Mouse (Mus musculus): ENCODE data around the gene Thap8. TPM values are rescaled to one million over a fixed set of nuclear protein-coding genes. Genes with fewer than 3 reads are reported as not detected.
A peak's percentile ranks its signal among the peaks of the same experiment; 100 is the strongest.

Gene Thap8
- polyA plus RNA-seq (2014; fragmentation: Nextera tagmentation; extraction: Ambion mirVana): not detected in 2 replicates

DNA sequence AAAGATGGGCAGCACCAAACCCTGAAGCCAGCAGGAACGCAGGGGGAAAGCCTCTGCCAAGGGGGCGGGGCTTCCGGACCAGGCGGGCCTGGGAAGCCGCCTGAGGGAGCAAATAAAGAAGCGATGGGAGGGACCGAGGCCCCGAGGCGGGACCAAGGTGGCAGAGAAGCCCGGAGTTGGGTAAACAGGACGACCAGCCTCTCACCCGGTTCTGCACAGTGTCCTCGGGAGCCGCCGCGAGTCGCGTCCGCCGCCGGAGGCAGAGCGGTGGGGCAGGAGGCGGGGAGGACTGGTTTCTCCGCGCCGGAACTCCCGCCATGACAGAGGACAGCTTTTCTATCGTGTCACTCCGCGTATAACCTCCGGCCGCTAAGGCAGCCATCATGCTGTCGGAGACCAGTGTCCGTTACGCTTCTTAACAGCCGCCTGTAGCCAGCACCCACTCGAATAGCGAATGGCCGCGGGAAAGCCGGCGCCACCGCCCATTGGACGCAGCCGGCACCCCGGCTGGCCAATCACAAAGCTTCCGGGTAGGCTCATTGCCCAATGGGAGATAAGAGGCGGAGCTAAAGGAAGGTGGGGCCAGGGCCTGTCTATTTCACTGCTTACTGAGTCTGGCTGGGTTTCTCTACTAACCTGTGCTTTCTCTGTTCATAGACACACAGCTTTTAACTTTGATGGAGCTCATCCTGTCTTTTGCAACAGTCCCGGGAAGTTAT is at the start of gene Thap8, which contains the start of gene Wdr62:
Thap8 (plus strand) TSS at position 144 of the 719 bp plus-strand sequence.
Wdr62 (minus strand) TSS at position 469 of the 719 bp plus-strand sequence.
- DNase-seq (ENCODE audit: low spot score) (peak; percentile 90), ATAC-seq (replicated peaks; ENCODE audit: low FRiP score) (peak; percentile 95)
- H3K27me3 ChIP-seq (replicated peaks; ENCODE audit: control insufficient read depth, insufficient read depth, low read length): no peaks in the 10 kb centered on the region

DNA sequence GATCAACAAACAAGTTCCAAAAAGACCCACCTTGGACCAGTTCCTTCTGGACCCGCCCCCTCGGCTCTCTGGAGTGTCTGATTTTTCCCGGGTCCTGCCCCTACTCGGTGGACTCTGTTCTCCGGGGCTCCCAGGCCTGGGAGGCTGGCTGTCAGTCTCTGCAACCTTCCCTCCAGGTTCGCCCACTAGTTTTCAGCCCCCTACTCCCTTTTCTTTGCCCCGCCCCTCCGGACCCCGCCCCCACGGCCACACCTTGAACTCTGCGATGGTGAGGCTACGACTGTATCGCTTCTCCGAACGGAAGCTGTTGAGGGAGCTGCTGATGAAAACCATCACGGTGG is 48.6 kb upstream of the Thap8 start:
- peak overlapping the region; percentile 79 for H3K4me3 ChIP-seq (ENCODE audit: low read depth, low read length)
- H3K36me3 ChIP-seq (ENCODE audit: control insufficient read depth, insufficient read depth, low read length): peaks cover 6% of the 10 kb centered on the region; the same call in 1 of the 2 replicates

More for the DNA sequence above, at the start of gene Thap8, which contains the start of gene Wdr62:
- Histone ChIP-seq H3K4me2 (peak within 1 kb of the TSS; percentile 99), H3K4me3 (ENCODE audit: low read depth, low read length) (peak within 1 kb of the TSS; percentile 87), H3K9ac (ENCODE audit: low read depth, low read length) (peak within 1 kb of the TSS; percentile 88), H3K36me3 (ENCODE audit: control insufficient read depth, insufficient read depth, low read length) (0 out of 2 replicates have a peak, but pooled peaks cover under 1% of the 10 kb centered on the region), H3K4me1 (replicated peaks; ENCODE audit: control insufficient read depth, insufficient read depth, low read length) (peaks cover 11% of the 10 kb centered on the region), H3K27ac (ENCODE audit: low read depth, low read length) (peak within 1 kb of the TSS; percentile 98), H3K9me3 (ENCODE audit: control insufficient read depth, low read length) (no peaks in the 10 kb centered on the region)
- WGBS: under 1% methylated on average over 48 of the region's 49 CpGs

DNA sequence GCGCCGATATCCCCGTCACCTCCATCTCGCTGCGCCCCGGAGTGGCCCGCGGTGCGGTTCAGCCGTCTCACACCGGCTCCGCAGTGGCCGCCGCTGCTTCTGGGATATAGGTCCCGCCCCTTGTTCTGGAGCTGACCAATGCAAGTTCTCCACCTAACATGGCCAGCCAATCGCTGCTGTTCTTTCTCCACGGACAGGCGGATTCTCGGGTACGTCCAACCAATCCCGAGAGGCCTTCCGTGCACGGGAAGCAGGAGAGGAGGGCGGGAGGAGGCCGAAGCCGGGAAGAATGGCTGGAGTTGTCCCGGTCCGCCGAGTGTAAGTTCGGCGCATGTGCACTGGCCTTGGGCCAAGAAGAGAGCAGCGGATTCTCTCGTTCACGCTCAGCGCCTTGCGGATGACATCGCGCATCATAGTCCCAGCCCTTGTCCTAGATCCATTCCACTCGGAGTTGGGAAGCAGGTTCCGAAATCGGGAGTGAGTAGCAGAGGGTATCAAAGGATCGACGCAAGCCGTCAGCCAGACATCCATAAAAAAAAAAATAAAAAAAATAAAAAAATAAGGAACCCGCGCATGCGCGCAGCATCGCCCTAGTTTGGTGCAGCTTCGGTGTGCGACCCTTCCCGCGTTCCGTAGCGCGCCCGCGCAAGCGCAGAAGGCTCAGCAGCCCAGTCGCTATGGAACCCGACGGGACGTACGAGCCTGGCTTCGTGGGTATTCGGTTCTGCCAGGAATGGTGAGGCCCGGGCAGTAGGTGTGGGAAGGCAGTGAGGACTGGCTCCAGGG is 48.0 kb upstream of the Thap8 start, which contains the start of the genes Polr2i and Tbcb:
Polr2i (plus strand) TSS at position 280 of the 786 bp plus-strand sequence.
Tbcb (minus strand) TSS at position 604 of the 786 bp plus-strand sequence.
- WGBS: under 1% methylated on average over 67 of the region's 67 CpGs
- 0 out of 2 replicates have a peak, but pooled peaks cover under 1% of the 10 kb centered on the region for H3K36me3 ChIP-seq (ENCODE audit: control insufficient read depth, insufficient read depth, low read length)
- ATAC-seq (replicated peaks; ENCODE audit: low FRiP score): peak; percentile 89

More for the DNA sequence above, 48.6 kb upstream of the Thap8 start:
- H3K4me1 ChIP-seq (replicated peaks; ENCODE audit: control insufficient read depth, insufficient read depth, low read length): peaks cover 5% of the 10 kb centered on the region
- DNase-seq (ENCODE audit: low spot score) (no peak), ATAC-seq (replicated peaks; ENCODE audit: low FRiP score) (peak; percentile 42; the same call in 1 of the 2 replicates)
- H3K27ac ChIP-seq (ENCODE audit: low read depth, low read length): no peak overlapping the region
- WGBS: under 1% methylated on average over 16 of the region's 16 CpGs
- no peaks in the 10 kb centered on the region for H3K27me3 ChIP-seq (replicated peaks; ENCODE audit: control insufficient read depth, insufficient read depth, low read length)
- no peaks in the 10 kb centered on the region for H3K9me3 ChIP-seq (ENCODE audit: control insufficient read depth, low read length)
- peak overlapping the region; percentile 62 for H3K9ac ChIP-seq (ENCODE audit: low read depth, low read length)
- peak overlapping the region; percentile 68 for H3K4me2 ChIP-seq

DNA sequence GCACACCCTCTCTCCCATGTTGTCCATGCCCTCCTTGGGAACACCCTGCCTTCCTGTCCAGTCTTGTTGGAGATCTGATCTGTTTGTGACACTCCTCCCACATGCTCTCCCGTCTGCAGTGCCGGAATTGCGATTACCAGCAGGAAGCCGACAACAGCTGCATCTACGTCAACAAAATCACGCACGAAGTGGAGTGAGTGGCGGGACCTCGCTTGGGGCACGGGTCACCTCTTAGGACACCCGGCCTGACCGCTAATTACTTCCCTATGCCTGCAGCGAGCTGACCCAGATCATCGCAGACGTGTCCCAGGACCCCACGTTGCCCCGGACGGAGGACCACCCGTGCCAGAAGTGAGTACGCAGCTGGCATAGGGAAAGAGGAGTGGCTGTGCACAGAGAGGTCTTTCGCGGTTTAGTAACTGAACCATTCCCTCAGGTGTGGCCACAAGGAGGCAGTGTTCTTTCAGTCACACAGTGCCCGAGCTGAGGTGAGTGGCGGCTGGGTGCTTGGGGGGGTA is 47.2 kb upstream of the Thap8 start:
- DNase-seq (ENCODE audit: low spot score) (peak; percentile 63), ATAC-seq (replicated peaks; ENCODE audit: low FRiP score) (peak; percentile 43)
- Histone ChIP-seq H3K36me3 (ENCODE audit: control insufficient read depth, insufficient read depth, low read length) (no peaks in the 10 kb centered on the region), H3K27me3 (replicated peaks; ENCODE audit: control insufficient read depth, insufficient read depth, low read length) (no peaks in the 10 kb centered on the region), H3K4me3 (ENCODE audit: low read depth, low read length) (peak overlapping the region; percentile 79), H3K9ac (ENCODE audit: low read depth, low read length) (peak overlapping the region; percentile 81), H3K4me2 (peak overlapping the region; percentile 68), H3K9me3 (ENCODE audit: control insufficient read depth, low read length) (no peaks in the 10 kb centered on the region), H3K4me1 (replicated peaks; ENCODE audit: control insufficient read depth, insufficient read depth, low read length) (peaks cover 5% of the 10 kb centered on the region), H3K27ac (ENCODE audit: low read depth, low read length) (peak overlapping the region; percentile 96; the same call in 1 of the 2 replicates)
- 5% methylated on average over 24 of the region's 24 CpGs for WGBS

More for the DNA sequence above, 48.0 kb upstream of the Thap8 start, which contains the start of the genes Polr2i and Tbcb:
- H3K9ac ChIP-seq (ENCODE audit: low read depth, low read length): peak within 1 kb of the TSS; percentile 81
- peak; percentile 91 for DNase-seq (ENCODE audit: low spot score)
- peaks cover 5% of the 10 kb centered on the region for H3K4me1 ChIP-seq (replicated peaks; ENCODE audit: control insufficient read depth, insufficient read depth, low read length)
- H3K27me3 ChIP-seq (replicated peaks; ENCODE audit: control insufficient read depth, insufficient read depth, low read length): no peaks in the 10 kb centered on the region
- H3K4me2 ChIP-seq: peak within 1 kb of the TSS; percentile 68
- peak within 1 kb of the TSS; percentile 79 for H3K4me3 ChIP-seq (ENCODE audit: low read depth, low read length)
- H3K9me3 ChIP-seq (ENCODE audit: control insufficient read depth, low read length): no peaks in the 10 kb centered on the region
- peak within 1 kb of the TSS; percentile 96 for H3K27ac ChIP-seq (ENCODE audit: low read depth, low read length)

GRCm38 (mm10) chr7:30233387-30233786 is 46.5 kb upstream of the Thap8 start:
- Histone ChIP-seq H3K9ac (ENCODE audit: low read depth, low read length) (no peak overlapping the region), H3K4me3 (ENCODE audit: low read depth, low read length) (peak overlapping the region; percentile 79)

GRCm38 (mm10) chr7:30234276-30234858 is 45.5 kb upstream of the Thap8 start:
- Histone ChIP-seq H3K4me3 (ENCODE audit: low read depth, low read length) (no peak overlapping the region), H3K4me2 (no peak overlapping the region), H3K9me3 (ENCODE audit: control insufficient read depth, low read length) (no peaks in the 10 kb centered on the region), H3K4me1 (replicated peaks; ENCODE audit: control insufficient read depth, insufficient read depth, low read length) (peaks cover 5% of the 10 kb centered on the region), H3K27me3 (replicated peaks; ENCODE audit: control insufficient read depth, insufficient read depth, low read length) (no peaks in the 10 kb centered on the region), H3K9ac (ENCODE audit: low read depth, low read length) (no peak overlapping the region), H3K27ac (ENCODE audit: low read depth, low read length) (no peak overlapping the region), H3K36me3 (ENCODE audit: control insufficient read depth, insufficient read depth, low read length) (no peaks in the 10 kb centered on the region)
- WGBS: 93% methylated on average over 15 of the region's 15 CpGs
- ATAC-seq (replicated peaks; ENCODE audit: low FRiP score) (no peak), DNase-seq (ENCODE audit: low spot score) (no peak)

More at GRCm38 (mm10) chr7:30233387-30233786, 46.5 kb upstream of the Thap8 start:
- WGBS: 83% methylated on average over 20 of the region's 20 CpGs
- no peaks in the 10 kb centered on the region for H3K9me3 ChIP-seq (ENCODE audit: control insufficient read depth, low read length)
- no peak overlapping the region for H3K27ac ChIP-seq (ENCODE audit: low read depth, low read length)
- peak overlapping the region; percentile 68; the same call in 1 of the 2 replicates for H3K4me2 ChIP-seq
- H3K4me1 ChIP-seq (replicated peaks; ENCODE audit: control insufficient read depth, insufficient read depth, low read length): peaks cover 5% of the 10 kb centered on the region
- H3K36me3 ChIP-seq (ENCODE audit: control insufficient read depth, insufficient read depth, low read length): no peaks in the 10 kb centered on the region
- DNase-seq (ENCODE audit: low spot score) (no peak), ATAC-seq (replicated peaks; ENCODE audit: low FRiP score) (no peak)
- no peaks in the 10 kb centered on the region for H3K27me3 ChIP-seq (replicated peaks; ENCODE audit: control insufficient read depth, insufficient read depth, low read length)

DNA sequence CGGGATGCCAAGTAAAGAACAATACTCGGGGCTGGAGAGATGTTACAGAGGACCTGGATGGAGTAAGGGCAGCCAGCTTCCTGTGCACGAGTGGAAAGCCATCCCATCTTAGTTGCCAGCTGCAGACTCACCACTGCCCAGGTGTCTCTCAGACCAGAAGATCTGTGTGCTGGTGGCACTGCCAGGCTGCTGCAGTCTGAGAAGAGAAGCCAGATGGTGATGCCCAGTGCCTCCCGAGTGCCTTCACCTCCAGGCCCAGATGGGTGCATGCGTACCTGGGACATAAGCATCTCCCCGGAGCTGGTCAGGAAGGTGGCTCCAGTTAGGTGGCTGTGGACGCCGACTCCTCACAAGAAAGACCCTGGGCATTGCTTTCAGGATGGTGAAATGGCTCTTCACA is 44.8 kb upstream of the Thap8 start:
- H3K4me3 ChIP-seq (ENCODE audit: low read depth, low read length): no peak overlapping the region
- WGBS: 87% methylated on average over 8 of the region's 8 CpGs

GRCm38 (mm10) chr7:30235625-30236024 is 44.3 kb upstream of the Thap8 start, which contains the start of gene Ovol3:
TSS of gene Ovol3 (minus strand) at chr7:30235725.
- no peak for DNase-seq (ENCODE audit: low spot score)
- 72% methylated on average over 4 of the region's 4 CpGs for WGBS
- H3K27me3 ChIP-seq (replicated peaks; ENCODE audit: control insufficient read depth, insufficient read depth, low read length): no peaks in the 10 kb centered on the region
- H3K27ac ChIP-seq (ENCODE audit: low read depth, low read length): no peak within 1 kb of the TSS
- peaks cover 5% of the 10 kb centered on the region for H3K4me1 ChIP-seq (replicated peaks; ENCODE audit: control insufficient read depth, insufficient read depth, low read length)
- H3K9me3 ChIP-seq (ENCODE audit: control insufficient read depth, low read length): no peaks in the 10 kb centered on the region
- ATAC-seq (replicated peaks; ENCODE audit: low FRiP score): no peak
- H3K4me2 ChIP-seq: no peak within 1 kb of the TSS
- H3K36me3 ChIP-seq (ENCODE audit: control insufficient read depth, insufficient read depth, low read length): 0 out of 2 replicates have a peak, but pooled peaks cover 4% of the 10 kb centered on the region
- H3K4me3 ChIP-seq (ENCODE audit: low read depth, low read length): no peak within 1 kb of the TSS
- H3K9ac ChIP-seq (ENCODE audit: low read depth, low read length): no peak within 1 kb of the TSS

More for the DNA sequence above, 44.8 kb upstream of the Thap8 start:
- Histone ChIP-seq H3K27me3 (replicated peaks; ENCODE audit: control insufficient read depth, insufficient read depth, low read length) (no peaks in the 10 kb centered on the region), H3K9ac (ENCODE audit: low read depth, low read length) (no peak overlapping the region), H3K36me3 (ENCODE audit: control insufficient read depth, insufficient read depth, low read length) (no peaks in the 10 kb centered on the region), H3K4me1 (replicated peaks; ENCODE audit: control insufficient read depth, insufficient read depth, low read length) (peaks cover 5% of the 10 kb centered on the region), H3K27ac (ENCODE audit: low read depth, low read length) (no peak overlapping the region), H3K9me3 (ENCODE audit: control insufficient read depth, low read length) (no peaks in the 10 kb centered on the region), H3K4me2 (no peak overlapping the region)
- ATAC-seq (replicated peaks; ENCODE audit: low FRiP score): no peak
- DNase-seq (ENCODE audit: low spot score): no peak

Data from liver, embryonic 11.5 days (tissue).